Mouse (Mus musculus) ES-Bruce4 (cell line): ENCODE results near the gene Cfap20. TPM values are rescaled to one million over a fixed set of nuclear protein-coding genes. Genes with fewer than 3 reads are reported as not detected.

Experiments used
- H3K27ac ChIP-seq: 2 replicates; pipeline ENCODE4 v1.5.1; 2012; ENCODE audit warnings: low read length, inconsistent platforms; ENCODE audit not compliant: insufficient read depth
- H3K27me3 ChIP-seq: 2 replicates; pipeline ENCODE4 v1.6.1; 2012; ENCODE audit warnings: mild to moderate bottlenecking, low read length, inconsistent platforms; ENCODE audit not compliant: control insufficient read depth, poor library complexity, insufficient read depth, severe bottlenecking
- H3K36me3 ChIP-seq: 2 replicates; pipeline ENCODE4 v1.6.1; 2012; ENCODE audit warnings: inconsistent platforms, mild to moderate bottlenecking, low read length, moderate library complexity; ENCODE audit not compliant: control insufficient read depth, poor library complexity, insufficient read depth, severe bottlenecking
- H3K4me1 ChIP-seq: one replicate; pipeline ENCODE4 v1.8.1; 2011; ENCODE audit warnings: low read length; ENCODE audit not compliant: control insufficient read depth, insufficient read depth
- H3K4me3 ChIP-seq: 2 replicates; pipeline ENCODE4 v1.5.1; 2011; ENCODE audit warnings: low read depth, mild to moderate bottlenecking, low read length
- H3K9ac ChIP-seq: 2 replicates; pipeline ENCODE4 v1.6.1; 2012; ENCODE audit warnings: low read depth, mild to moderate bottlenecking, inconsistent platforms; ENCODE audit not compliant: poor library complexity, severe bottlenecking
- H3K9me3 ChIP-seq: replicated peaks from 2 replicates; pipeline ENCODE4 v1.6.1; 2012; ENCODE audit warnings: mild to moderate bottlenecking, low read length, inconsistent platforms; ENCODE audit not compliant: control insufficient read depth, poor library complexity, insufficient read depth, severe bottlenecking
- CTCF ChIP-seq: IDR thresholded peaks from one replicate; pipeline ENCODE4 v1.8.1; 2011; ENCODE audit warnings: low read depth, low read length
- EP300 ChIP-seq: IDR thresholded peaks from 2 replicates; pipeline ENCODE4 v1.6.1; 2011; ENCODE audit warnings: low read depth, low read length; ENCODE audit not compliant: insufficient read depth
- POLR2A ChIP-seq: IDR thresholded peaks from one replicate; pipeline ENCODE4 v1.8.1; 2011; ENCODE audit warnings: low read length; ENCODE audit not compliant: insufficient read depth
- polyA plus RNA-seq: library from polyadenylated mRNA; stranded (reverse); fragments of >200 nt; gene quantifications from 2 replicates; pipeline ENCODE4 v1.2.4, GENCODE M21; 2011; ENCODE audit warnings: low read depth; ENCODE audit not compliant: missing spikeins, insufficient read depth, insufficient read length

Gene Cfap20
- polyA plus RNA-seq, 1 experiment, result 132 TPM

GRCm38 (mm10) chr8:95447661-95448060 is 13.0 kb upstream of the Cfap20 start:
- no peak for TF ChIP-seq CTCF
- no peak for TF ChIP-seq POLR2A
- TF ChIP-seq EP300, result no peak
- no peaks in the 10 kb centered on the region; the same call in 1 of the 2 replicates for H3K9me3 ChIP-seq
- H3K4me3 ChIP-seq, result no peak overlapping the region
- H3K9ac ChIP-seq, result no peak overlapping the region
- H3K27ac ChIP-seq, result no peak overlapping the region
- H3K4me1 ChIP-seq, result no peaks in the 10 kb centered on the region
- peaks cover 33% of the 10 kb centered on the region for H3K36me3 ChIP-seq
- no peaks in the 10 kb centered on the region for H3K27me3 ChIP-seq

DNA sequence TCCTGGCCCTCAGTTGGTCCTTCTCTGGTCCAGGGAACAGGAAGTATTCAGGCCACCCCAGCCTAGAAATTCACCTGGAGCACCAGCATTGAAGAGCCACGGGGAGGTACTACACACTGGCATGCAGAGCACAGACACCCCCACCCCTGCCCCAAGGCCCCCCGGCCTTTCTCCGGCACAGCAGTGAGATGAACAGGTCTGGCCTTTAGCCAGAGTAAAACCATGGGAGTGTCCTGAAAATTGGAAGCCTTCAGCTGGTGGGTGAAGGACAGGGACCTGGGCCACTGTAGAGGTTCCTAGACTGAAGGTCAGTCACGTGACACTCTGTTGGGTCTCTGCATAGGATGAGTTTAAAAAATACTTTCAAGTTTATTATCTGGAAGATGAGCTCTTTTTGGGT is 10.4 kb upstream of the Cfap20 start:
- Histone ChIP-seq H3K9me3 (no peaks in the 10 kb centered on the region; the same call in 1 of the 2 replicates), H3K27ac (no peak overlapping the region), H3K4me3 (no peak overlapping the region), H3K27me3 (no peaks in the 10 kb centered on the region), H3K4me1 (no peaks in the 10 kb centered on the region), H3K36me3 (peaks cover 10% of the 10 kb centered on the region), H3K9ac (no peak overlapping the region)
- TF ChIP-seq CTCF (no peak), EP300 (no peak), POLR2A (no peak)

DNA sequence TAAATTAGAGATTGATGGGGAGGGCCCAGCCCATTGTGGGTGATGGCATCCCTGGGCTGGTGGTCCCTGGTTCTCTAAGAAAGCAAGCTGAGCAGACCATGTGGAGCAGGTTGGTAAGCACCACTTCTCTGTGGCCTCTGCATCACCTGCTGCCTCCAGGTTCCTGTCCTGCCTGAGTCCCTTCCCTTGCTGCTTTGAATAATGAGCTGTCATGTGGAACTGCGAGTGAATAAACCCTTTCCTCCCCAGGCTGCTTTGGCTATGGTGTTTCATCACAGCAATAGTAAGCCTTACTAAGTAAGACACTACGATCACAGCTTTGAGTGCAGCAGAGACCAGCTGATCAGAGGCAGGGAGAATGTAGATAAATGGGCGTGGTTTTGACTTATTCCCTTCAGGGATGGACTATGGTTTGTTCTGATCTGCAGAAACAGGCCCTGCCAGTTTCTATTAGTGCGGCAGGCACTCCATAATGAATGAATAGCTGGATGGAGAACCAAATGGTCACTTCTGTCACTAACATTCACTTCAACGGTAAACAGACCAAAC is 6.9 kb upstream of the Cfap20 start:
- Histone ChIP-seq H3K4me3 (no peak overlapping the region), H3K36me3 (no peaks in the 10 kb centered on the region), H3K9me3 (no peaks in the 10 kb centered on the region), H3K27ac (no peak overlapping the region), H3K4me1 (no peaks in the 10 kb centered on the region), H3K9ac (no peak overlapping the region), H3K27me3 (no peaks in the 10 kb centered on the region)
- TF ChIP-seq POLR2A, result no peak
- no peak for TF ChIP-seq EP300
- no peak for TF ChIP-seq CTCF

- TF ChIP-seq POLR2A (no peak), CTCF (no peak), EP300 (no peak)
- Histone ChIP-seq H3K4me1 (no peaks in the 10 kb centered on the region), H3K4me3 (no peak overlapping the region), H3K9me3 (no peaks in the 10 kb centered on the region), H3K36me3 (no peaks in the 10 kb centered on the region), H3K27me3 (no peaks in the 10 kb centered on the region), H3K27ac (no peak overlapping the region), H3K9ac (no peak overlapping the region)
Observed at GRCm38 (mm10) chr8:95440168-95440709, 5.6 kb upstream of the Cfap20 start.

DNA sequence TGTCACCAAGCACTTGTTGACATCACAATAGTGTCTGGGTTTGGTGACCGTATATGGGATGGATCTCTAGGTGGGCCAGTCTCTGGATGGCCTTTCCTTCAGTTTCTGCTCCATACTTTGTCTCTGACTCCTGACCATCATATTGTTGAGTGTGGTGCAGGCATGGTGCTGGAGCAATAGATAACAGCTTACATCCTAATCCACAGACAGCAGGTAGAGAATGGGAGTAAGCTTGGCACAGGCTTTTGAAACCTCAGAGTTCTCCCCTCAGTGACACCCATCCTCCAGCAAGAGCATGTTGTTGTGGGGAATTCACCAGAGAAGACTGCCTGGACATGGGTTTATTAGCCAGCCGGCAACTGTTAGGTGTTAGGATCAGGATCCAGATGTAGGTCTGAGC is 4.8 kb upstream of the Cfap20 start:
- Histone ChIP-seq H3K9me3 (no peaks in the 10 kb centered on the region), H3K27me3 (no peaks in the 10 kb centered on the region), H3K9ac (no peak overlapping the region), H3K27ac (no peak overlapping the region), H3K4me3 (no peak overlapping the region), H3K4me1 (no peaks in the 10 kb centered on the region), H3K36me3 (no peaks in the 10 kb centered on the region)
- TF ChIP-seq EP300, result no peak
- no peak for TF ChIP-seq CTCF
- TF ChIP-seq POLR2A, result no peak

DNA sequence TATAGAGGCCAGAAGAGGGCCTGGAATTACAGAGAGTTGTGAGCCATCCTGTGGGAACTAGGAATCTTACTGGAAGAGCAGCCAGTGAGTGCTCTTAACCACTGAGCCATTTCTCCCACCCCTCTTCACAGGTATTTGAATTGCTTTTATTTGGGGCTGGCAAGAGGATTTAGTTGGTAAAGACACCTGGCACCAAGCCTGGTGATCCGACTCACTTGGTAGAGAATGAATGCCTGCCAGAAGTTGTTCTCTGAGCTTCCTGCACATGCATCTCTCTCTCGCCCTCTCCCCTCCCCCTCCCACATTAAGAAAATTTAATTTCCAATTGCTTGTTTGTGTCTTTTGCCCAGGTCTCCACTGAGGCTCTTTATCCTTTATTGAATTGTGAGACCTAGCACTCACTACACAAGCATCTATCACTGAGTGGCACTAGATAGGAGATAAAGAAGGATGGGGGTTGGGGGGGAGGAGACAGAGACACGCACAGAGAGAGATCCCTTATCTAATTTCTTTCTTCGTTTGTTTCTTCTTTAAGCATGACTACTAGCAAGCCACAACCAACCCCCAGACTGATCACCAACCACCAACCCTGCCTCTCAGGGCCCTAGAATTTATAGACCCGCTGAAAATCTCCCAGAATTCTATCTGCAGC is 2.8 kb upstream of the Cfap20 start:
- Histone ChIP-seq H3K4me1 (peaks cover 2% of the 10 kb centered on the region), H3K9ac (no peak overlapping the region), H3K4me3 (no peak overlapping the region), H3K9me3 (no peaks in the 10 kb centered on the region), H3K36me3 (peaks cover 1% of the 10 kb centered on the region; the same call in 1 of the 2 replicates), H3K27me3 (no peaks in the 10 kb centered on the region), H3K27ac (no peak overlapping the region)
- TF ChIP-seq POLR2A, result no peak
- TF ChIP-seq EP300, result no peak
- TF ChIP-seq CTCF, result no peak
